Mouse (Mus musculus) layer of hippocampus, adult 2 months (tissue): ENCODE results near the gene Ankrd52. TPM values are rescaled to one million over a fixed set of nuclear protein-coding genes. Genes with fewer than 3 reads are reported as not detected.
A peak's percentile ranks its signal among the peaks of the same experiment; 100 is the strongest.
"Not testable (repeated sequence)": the region's sequence is repeated elsewhere in the genome, so short reads cannot be mapped to it uniquely, and the experiment has no call there.

Experiments used
- DNase-seq, 2 experiments: peaks; one replicate each; pipeline ENCODE4 v3.0.0; 2022; ENCODE audit warnings: low spot score in 2 of 2
- H3K27ac ChIP-seq: fragments of 200-600 bp; 2 replicates; pipeline ENCODE4 v1.8.1; 2022
- H3K4me3 ChIP-seq: fragments of 200-600 bp; 2 replicates; pipeline ENCODE4 v1.8.1; 2022; ENCODE audit warnings: mild to moderate bottlenecking
- CTCF ChIP-seq: fragments of 200-600 bp; conservative IDR thresholded peaks from 2 replicates; pipeline ENCODE4 v1.8.1; 2022; ENCODE audit warnings: antibody characterized with exemption, mild to moderate bottlenecking, moderate library complexity
- long read RNA-seq, 2 experiments: library from polyadenylated mRNA; stranded (forward); transcript quantifications; one replicate each; pipeline ENCODE4 v2.0.0; 2021; ENCODE audit warnings: borderline mapping rate in 2 of 2
- total RNA-seq, 2 experiments: library from RNA; stranded (reverse); gene quantifications; 2 replicates each; pipeline ENCODE4 v1.2.3; 2021

Gene Ankrd52
- total RNA-seq: 10 to 100 TPM; 50.6 to 51.6 TPM
- long read RNA-seq, experiment 1, partial matches to known transcripts: 0 of 5 reads
- long read RNA-seq, experiment 1, other reads (novel, unspliced or antisense): 5 of 5 reads
- long read RNA-seq, experiment 2, partial matches to known transcripts: 0 of 3 reads
- long read RNA-seq, experiment 2, other reads (novel, unspliced or antisense): 3 of 3 reads

- DNase-seq: peak; percentile 63 to 85
Observed at GRCm38 (mm10) chr10:128376455-128377211, at the start of gene Ankrd52. TSS of gene Ankrd52 (plus strand) at chr10:128377115.

DNA sequence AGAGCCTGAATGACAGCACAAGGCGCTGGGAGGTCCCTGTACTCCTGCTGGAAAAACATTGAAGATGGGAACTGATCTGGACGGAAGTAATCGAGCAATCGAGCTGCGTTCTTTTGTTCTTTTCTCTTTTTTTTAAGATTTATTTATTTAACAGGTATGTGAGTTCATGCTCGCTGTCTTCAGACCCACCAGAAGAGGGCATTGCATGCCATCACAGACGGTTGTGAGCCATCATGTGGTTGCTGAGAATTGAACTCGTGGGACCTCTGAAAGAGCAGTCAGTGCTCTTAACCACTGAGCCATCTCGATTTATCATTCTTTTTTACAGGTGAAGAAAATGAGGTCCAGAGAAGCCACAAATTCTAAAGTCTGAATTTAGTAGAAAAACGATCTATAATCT lies 49.3 kb upstream of the Ankrd52 start:
- no peak overlapping the region for H3K4me3 ChIP-seq
- no peak for DNase-seq
- peak; percentile 47 for TF ChIP-seq CTCF

More at GRCm38 (mm10) chr10:128376455-128377211, at the start of gene Ankrd52:
- peak within 1 kb of the TSS; percentile 99 for H3K27ac ChIP-seq
- peak within 1 kb of the TSS; percentile 83 for H3K4me3 ChIP-seq
- TF ChIP-seq CTCF: peak; percentile 57

GRCm38 (mm10) chr10:128332358-128333249 lies 44.3 kb upstream of the Ankrd52 start:
- H3K4me3 ChIP-seq, H3K27ac ChIP-seq, DNase-seq: not testable (repeated sequence)

More for the DNA sequence above, 49.3 kb upstream of the Ankrd52 start:
- no peak overlapping the region for H3K27ac ChIP-seq

DNA sequence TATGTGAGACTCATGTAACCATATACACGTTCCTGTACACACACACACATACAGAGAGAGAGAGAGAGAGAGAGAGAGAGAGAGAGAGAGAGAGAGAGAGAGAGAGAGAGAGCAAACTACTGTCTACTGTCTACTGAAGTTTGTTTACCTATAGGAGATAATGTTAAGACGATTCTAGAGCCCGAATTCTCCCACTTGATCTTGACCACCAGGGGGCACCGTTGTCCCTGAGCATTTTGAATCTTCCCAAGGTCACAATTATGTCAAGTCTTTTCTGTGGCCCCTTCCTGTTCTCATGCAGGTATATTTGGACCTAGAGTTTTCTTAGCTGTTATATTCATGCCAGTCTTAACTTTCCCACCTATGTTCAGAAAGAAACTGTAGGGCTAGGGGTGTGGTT lies 41.3 kb upstream of the Ankrd52 start:
- peak in 1 of 2 experiments; percentile 67 for DNase-seq
- Histone ChIP-seq H3K27ac (peak overlapping the region; percentile 53; the same call in 1 of the 2 replicates), H3K4me3 (no peak overlapping the region)
- TF ChIP-seq CTCF: peak; percentile 80

- TF ChIP-seq CTCF: no peak
- H3K27ac ChIP-seq: peak overlapping the region; percentile 53; the same call in 1 of the 2 replicates
- no peak overlapping the region for H3K4me3 ChIP-seq
- no peak for DNase-seq
Observed at GRCm38 (mm10) chr10:128336195-128336594, 40.7 kb upstream of the Ankrd52 start.

GRCm38 (mm10) chr10:128336597-128336996 lies 40.3 kb upstream of the Ankrd52 start:
- peak overlapping the region; percentile 95 for H3K27ac ChIP-seq

DNA sequence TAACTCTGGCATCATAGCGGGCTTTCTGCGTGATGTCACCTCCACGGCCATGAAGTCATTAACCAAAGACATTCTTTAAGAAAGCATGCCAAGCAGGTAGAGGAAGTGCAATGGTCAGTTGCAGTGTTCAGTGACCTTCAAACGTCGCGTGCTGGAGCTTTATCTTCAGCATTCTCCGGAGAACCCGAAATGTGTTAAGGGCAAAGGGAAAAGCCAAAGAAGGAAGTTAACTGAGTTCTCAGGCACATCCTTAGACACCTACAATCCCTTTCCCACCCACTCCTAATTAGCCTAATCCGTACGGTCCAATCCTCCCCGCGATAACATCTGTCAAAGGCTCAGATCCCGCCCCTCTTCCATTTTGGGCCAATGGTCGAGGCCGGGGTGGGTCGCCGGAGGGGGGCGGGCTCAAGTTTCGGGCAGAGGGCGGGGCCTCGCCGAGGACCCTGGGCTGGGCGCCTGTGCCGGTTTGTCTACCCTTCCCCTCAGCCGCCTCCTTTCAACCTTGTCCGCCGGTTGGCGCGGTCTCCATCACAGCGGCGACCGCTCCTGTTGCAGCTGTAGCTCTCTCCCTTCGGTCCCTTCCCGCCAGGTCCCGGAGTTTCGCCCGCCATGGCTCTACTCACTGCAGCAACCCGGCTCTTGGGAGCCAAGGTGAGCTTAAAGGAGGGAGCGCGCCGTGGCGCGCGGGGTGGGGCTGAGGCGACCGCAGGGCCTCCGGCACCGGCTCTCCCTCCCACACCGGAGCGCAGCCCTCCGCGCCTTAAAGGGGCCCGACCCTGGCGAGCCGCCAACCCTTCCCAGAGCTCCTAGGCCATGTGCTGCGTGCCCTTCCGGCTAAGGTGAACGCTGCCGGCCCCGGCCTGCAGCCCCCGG lies 39.4 kb upstream of the Ankrd52 start, which contains the start of gene Cs:
Gene Cs (plus strand): TSS at position 429 of the 876 bp plus-strand sequence.
- peak; percentile 96 to 97 for DNase-seq
- H3K27ac ChIP-seq: peak within 1 kb of the TSS; percentile 95
- no peak for TF ChIP-seq CTCF
- H3K4me3 ChIP-seq: peak within 1 kb of the TSS; percentile 89

More at GRCm38 (mm10) chr10:128336597-128336996, 40.3 kb upstream of the Ankrd52 start:
- H3K4me3 ChIP-seq: peak overlapping the region; percentile 89
- no peak for DNase-seq
- TF ChIP-seq CTCF: no peak

- no peak for DNase-seq
- Histone ChIP-seq H3K27ac (peak overlapping the region; percentile 95), H3K4me3 (peak overlapping the region; percentile 89)
- no peak for TF ChIP-seq CTCF
Observed at GRCm38 (mm10) chr10:128338415-128338814, 38.5 kb upstream of the Ankrd52 start.

DNA sequence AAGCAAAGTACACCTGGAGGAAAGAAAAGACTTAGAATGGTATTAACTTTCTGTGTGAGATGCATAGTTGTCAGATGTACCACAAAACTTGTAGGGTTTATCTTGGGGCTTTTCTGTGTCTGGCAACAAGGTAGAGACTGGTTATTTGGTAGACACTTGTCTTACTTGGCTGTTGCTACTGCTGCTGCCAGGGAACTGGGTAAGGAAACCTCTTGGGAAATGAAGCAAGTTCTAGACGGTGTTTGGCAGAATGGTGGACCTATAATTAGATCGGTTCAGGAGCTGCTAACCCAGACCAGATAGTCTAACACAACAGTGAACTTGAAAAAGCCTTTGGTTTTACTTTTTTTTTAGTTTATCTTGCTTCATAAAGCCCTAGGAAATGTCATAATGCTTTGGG lies 38.0 kb upstream of the Ankrd52 start:
- Histone ChIP-seq H3K27ac (peak overlapping the region; percentile 95), H3K4me3 (peak overlapping the region; percentile 89)
- no peak for DNase-seq
- TF ChIP-seq CTCF: no peak

- Histone ChIP-seq H3K27ac (peak overlapping the region; percentile 95), H3K4me3 (no peak overlapping the region)
- TF ChIP-seq CTCF: peak; percentile 50
- no peak for DNase-seq
Observed at GRCm38 (mm10) chr10:128340257-128340656, 36.7 kb upstream of the Ankrd52 start.

DNA sequence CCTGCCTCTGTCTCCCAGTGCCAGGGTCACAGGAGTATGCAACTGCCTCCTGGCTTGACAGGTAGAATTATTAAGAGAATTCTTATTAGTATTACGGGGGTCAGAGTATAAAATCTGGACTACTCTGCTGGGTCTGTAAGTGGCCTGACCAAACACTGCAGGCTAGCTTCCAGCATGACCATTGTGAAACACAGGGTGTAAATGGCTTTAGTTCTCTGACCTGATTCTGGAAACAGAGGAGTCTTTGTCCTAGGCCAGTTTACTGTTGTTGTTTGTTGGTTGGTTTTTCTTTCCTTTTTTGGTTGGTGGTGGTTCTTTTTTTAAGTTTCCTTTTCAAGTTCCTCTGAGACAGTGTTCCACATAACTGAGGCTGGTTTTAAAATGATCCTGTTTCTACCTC lies 33.5 kb upstream of the Ankrd52 start:
- peak overlapping the region; percentile 82 for H3K27ac ChIP-seq
- TF ChIP-seq CTCF: no peak
- H3K4me3 ChIP-seq: no peak overlapping the region
- peak in 1 of 2 experiments; percentile 35 for DNase-seq
